Mouse (Mus musculus): ENCODE measurements around the gene D17Wsu92e. TPM values are rescaled to one million over a fixed set of nuclear protein-coding genes. Genes with fewer than 3 reads are reported as not detected.

Gene D17Wsu92e
- polyA plus RNA-seq, 1 experiment from 2014 or later, result 11.7 TPM

DNA sequence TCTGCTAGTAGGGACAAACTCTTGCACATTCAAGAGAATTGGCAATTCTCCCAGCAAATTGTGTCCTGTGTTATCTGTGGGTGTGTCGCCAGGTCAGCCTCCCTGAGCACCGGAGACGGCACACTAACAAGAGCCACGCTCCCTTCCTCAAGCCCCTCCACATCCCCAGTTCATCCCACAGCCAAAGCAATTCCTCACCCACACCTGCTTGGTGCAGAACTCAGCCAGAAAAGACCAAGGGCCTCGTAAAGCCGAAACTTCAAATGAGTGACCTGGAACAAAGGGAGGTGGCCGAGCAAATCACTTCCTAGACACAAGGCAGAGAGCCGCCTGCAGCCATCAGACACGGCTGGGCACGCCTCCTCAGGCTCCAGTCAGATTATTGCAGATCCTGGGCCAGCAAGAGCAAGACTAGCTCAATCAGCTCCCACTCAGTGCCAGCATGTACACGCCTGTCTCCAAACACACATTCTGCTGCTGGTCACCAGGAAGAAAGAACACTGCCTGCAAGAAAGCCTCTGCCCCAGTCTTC lies 23.0 kb downstream of the D17Wsu92e start:
- Histone ChIP-seq H3K36me3 (ENCODE audit: control insufficient read depth, insufficient read depth, low read length) (no peaks in the 10 kb centered on the region), H3K4me1 (ENCODE audit: control insufficient read depth, insufficient read depth, low read length) (peaks cover 26% of the 10 kb centered on the region), H3K4me3 (replicated peaks; ENCODE audit: low read depth, low read length) (no peak overlapping the region), H3K27ac (replicated peaks; ENCODE audit: low read depth, low read length) (peak overlapping the region; percentile 91), H3K27me3 (ENCODE audit: control insufficient read depth, insufficient read depth, low read length) (no peaks in the 10 kb centered on the region), H3K4me2 (ENCODE audit: low read length) (peak overlapping the region; percentile 44), H3K9me3 (ENCODE audit: control insufficient read depth, low read length) (no peaks in the 10 kb centered on the region), H3K9ac (replicated peaks; ENCODE audit: low read length) (peak overlapping the region; percentile 41)
- WGBS, result 9% methylated on average over 11 of the region's 11 CpGs
- peak; percentile 59; the same call in 1 of the 2 replicates for ATAC-seq (ENCODE audit: low FRiP score, low TSS enrichment)
- peak; percentile 74 for DNase-seq

DNA sequence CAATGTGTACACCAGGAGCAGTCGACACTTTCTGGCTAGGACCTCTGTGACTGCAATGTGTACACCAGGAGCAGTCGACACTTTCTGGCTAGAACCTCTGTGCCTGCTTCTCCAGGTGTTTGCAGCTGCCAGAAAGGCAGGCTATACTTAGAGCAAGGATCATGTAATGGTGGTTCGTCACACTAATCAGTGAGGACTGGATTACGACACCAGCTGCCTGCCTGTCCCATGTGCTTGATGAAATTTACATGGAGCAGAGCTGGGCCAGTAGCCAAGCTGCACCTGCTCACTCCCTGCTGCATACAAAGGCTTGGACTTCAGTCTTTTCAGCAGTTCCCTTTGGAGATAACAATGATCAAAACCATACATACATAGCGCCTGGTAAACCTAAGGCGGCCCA lies 23.7 kb downstream of the D17Wsu92e start:
- no peaks in the 10 kb centered on the region for H3K36me3 ChIP-seq (ENCODE audit: control insufficient read depth, insufficient read depth, low read length)
- WGBS, result 16% methylated on average over 6 of the region's 6 CpGs
- H3K4me3 ChIP-seq (replicated peaks; ENCODE audit: low read depth, low read length), result no peak overlapping the region
- H3K27ac ChIP-seq (replicated peaks; ENCODE audit: low read depth, low read length), result peak overlapping the region; percentile 91
- peak overlapping the region; percentile 44 for H3K4me2 ChIP-seq (ENCODE audit: low read length)
- no peaks in the 10 kb centered on the region for H3K27me3 ChIP-seq (ENCODE audit: control insufficient read depth, insufficient read depth, low read length)
- DNase-seq (peak; percentile 83), ATAC-seq (ENCODE audit: low FRiP score, low TSS enrichment) (peak; percentile 88)
- peaks cover 26% of the 10 kb centered on the region for H3K4me1 ChIP-seq (ENCODE audit: control insufficient read depth, insufficient read depth, low read length)
- H3K9me3 ChIP-seq (ENCODE audit: control insufficient read depth, low read length), result no peaks in the 10 kb centered on the region
- peak overlapping the region; percentile 41; the same call in 1 of the 2 replicates for H3K9ac ChIP-seq (replicated peaks; ENCODE audit: low read length)

DNA sequence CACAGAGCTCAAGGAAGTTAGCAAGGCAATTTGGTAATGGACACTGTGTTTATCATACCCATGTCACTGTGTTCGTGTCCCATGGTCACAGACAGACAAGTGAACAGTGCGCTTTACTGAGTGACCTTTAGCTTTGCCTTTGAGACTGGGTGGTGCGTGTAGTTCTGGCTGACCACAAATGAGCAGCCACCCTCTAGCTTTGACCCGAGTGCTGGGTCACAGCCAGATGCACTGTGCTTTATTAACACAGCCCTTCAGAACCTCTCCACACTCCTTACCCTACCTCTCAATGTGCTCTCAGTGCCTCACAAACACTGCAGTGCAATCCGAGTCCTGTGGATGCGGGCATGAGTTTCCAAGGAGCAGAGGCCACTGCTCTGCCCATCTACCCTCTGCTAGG lies 27.3 kb downstream of the D17Wsu92e start:
- DNase-seq, result no peak

DNA sequence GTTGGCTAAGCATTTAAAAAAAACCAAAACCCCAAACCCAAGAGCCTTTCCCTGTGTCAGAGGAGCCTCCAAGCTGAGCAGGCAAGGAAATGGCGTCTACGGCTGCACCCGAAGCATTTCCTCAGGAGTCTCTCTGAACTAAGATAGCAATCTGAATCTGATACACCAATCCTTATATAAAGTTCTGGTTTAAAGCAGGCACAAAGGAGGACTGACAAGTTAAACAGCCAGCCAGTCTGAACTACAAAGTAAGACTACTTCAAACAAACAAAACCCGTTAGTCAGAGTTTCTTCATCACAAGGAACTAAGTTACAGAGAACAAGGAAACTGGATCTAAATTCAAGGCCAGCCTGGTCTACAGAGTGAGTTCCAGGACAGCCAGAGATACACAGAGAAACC lies 27.9 kb downstream of the D17Wsu92e start:
- DNase-seq, result no peak
- no peak for ATAC-seq (ENCODE audit: low FRiP score, low TSS enrichment)
- no peaks in the 10 kb centered on the region for H3K9me3 ChIP-seq (ENCODE audit: control insufficient read depth, low read length)
- WGBS, result 90% methylated on average over 4 of the region's 4 CpGs
- H3K9ac ChIP-seq (replicated peaks; ENCODE audit: low read length), result no peak overlapping the region
- no peaks in the 10 kb centered on the region for H3K27me3 ChIP-seq (ENCODE audit: control insufficient read depth, insufficient read depth, low read length)
- peaks cover 17% of the 10 kb centered on the region for H3K4me1 ChIP-seq (ENCODE audit: control insufficient read depth, insufficient read depth, low read length)
- H3K27ac ChIP-seq (replicated peaks; ENCODE audit: low read depth, low read length), result no peak overlapping the region
- no peak overlapping the region for H3K4me3 ChIP-seq (replicated peaks; ENCODE audit: low read depth, low read length)
- H3K4me2 ChIP-seq (ENCODE audit: low read length), result no peak overlapping the region
- H3K36me3 ChIP-seq (ENCODE audit: control insufficient read depth, insufficient read depth, low read length), result no peaks in the 10 kb centered on the region

More for the DNA sequence above, 27.3 kb downstream of the D17Wsu92e start:
- no peak overlapping the region for H3K27ac ChIP-seq (replicated peaks; ENCODE audit: low read depth, low read length)
- no peaks in the 10 kb centered on the region for H3K27me3 ChIP-seq (ENCODE audit: control insufficient read depth, insufficient read depth, low read length)
- H3K9me3 ChIP-seq (ENCODE audit: control insufficient read depth, low read length), result no peaks in the 10 kb centered on the region
- H3K9ac ChIP-seq (replicated peaks; ENCODE audit: low read length), result no peak overlapping the region
- WGBS, result 97% methylated on average over 6 of the region's 6 CpGs
- no peaks in the 10 kb centered on the region for H3K36me3 ChIP-seq (ENCODE audit: control insufficient read depth, insufficient read depth, low read length)
- ATAC-seq (ENCODE audit: low FRiP score, low TSS enrichment), result no peak
- no peak overlapping the region for H3K4me2 ChIP-seq (ENCODE audit: low read length)
- H3K4me1 ChIP-seq (ENCODE audit: control insufficient read depth, insufficient read depth, low read length), result peaks cover 22% of the 10 kb centered on the region
- H3K4me3 ChIP-seq (replicated peaks; ENCODE audit: low read depth, low read length), result no peak overlapping the region

DNA sequence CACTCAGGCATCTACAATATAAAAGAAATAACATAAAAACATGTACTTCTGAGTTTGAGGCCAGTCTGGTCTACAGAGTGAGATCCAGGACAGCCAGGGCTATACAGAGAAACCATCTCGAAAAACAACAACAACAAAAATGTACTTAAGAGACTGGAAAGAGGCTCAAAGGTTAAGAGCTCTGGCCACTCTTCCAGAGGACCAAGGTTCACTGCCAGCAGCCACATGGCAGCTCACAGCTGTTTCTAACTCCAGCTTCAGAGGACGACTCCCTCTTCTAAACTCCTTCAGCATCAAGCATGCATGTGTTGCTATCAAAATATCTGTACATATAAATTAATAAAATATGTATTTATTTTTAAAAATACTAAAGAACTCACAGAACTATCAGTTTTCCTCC lies 28.9 kb downstream of the D17Wsu92e start:
- DNase-seq (no peak), ATAC-seq (ENCODE audit: low FRiP score, low TSS enrichment) (no peak)
- WGBS, result 90% methylated on average over 2 of the region's 2 CpGs
- no peaks in the 10 kb centered on the region for H3K36me3 ChIP-seq (ENCODE audit: control insufficient read depth, insufficient read depth, low read length)
- peaks cover 8% of the 10 kb centered on the region for H3K4me1 ChIP-seq (ENCODE audit: control insufficient read depth, insufficient read depth, low read length)
- H3K27ac ChIP-seq (replicated peaks; ENCODE audit: low read depth, low read length), result no peak overlapping the region
- H3K4me3 ChIP-seq (replicated peaks; ENCODE audit: low read depth, low read length), result no peak overlapping the region
- H3K9ac ChIP-seq (replicated peaks; ENCODE audit: low read length), result no peak overlapping the region
- no peak overlapping the region for H3K4me2 ChIP-seq (ENCODE audit: low read length)
- no peaks in the 10 kb centered on the region for H3K27me3 ChIP-seq (ENCODE audit: control insufficient read depth, insufficient read depth, low read length)
- no peaks in the 10 kb centered on the region for H3K9me3 ChIP-seq (ENCODE audit: control insufficient read depth, low read length)

DNA sequence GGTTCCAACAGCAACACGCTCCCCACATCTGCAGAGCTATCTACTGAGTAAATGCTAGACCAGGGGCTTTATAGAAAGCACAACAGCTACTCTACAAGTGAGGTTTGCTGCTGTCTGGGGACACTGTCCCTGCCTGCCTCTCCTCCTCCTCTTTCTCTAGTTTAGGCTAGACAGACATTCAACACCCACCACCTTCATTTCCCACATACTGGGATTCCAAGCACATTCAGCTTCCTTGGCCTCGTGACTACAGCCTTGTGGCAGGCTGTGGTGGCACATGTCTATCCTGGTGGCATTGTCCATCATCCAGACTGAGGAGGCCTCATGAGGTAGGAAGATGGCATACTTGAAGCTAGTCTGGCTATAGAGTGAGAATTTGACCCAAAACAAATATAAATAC lies 29.5 kb downstream of the D17Wsu92e start:
- no peak overlapping the region for H3K4me2 ChIP-seq (ENCODE audit: low read length)
- ATAC-seq (ENCODE audit: low FRiP score, low TSS enrichment), result no peak
- H3K9me3 ChIP-seq (ENCODE audit: control insufficient read depth, low read length), result no peaks in the 10 kb centered on the region
- peaks cover under 1% of the 10 kb centered on the region; the same call in 1 of the 2 replicates for H3K36me3 ChIP-seq (ENCODE audit: control insufficient read depth, insufficient read depth, low read length)
- no peak for DNase-seq
- H3K9ac ChIP-seq (replicated peaks; ENCODE audit: low read length), result no peak overlapping the region
- 78% methylated on average over 2 of the region's 2 CpGs for WGBS
- peaks cover 2% of the 10 kb centered on the region for H3K4me1 ChIP-seq (ENCODE audit: control insufficient read depth, insufficient read depth, low read length)
- no peak overlapping the region for H3K4me3 ChIP-seq (replicated peaks; ENCODE audit: low read depth, low read length)
- no peak overlapping the region for H3K27ac ChIP-seq (replicated peaks; ENCODE audit: low read depth, low read length)
- H3K27me3 ChIP-seq (ENCODE audit: control insufficient read depth, insufficient read depth, low read length), result no peaks in the 10 kb centered on the region

DNA sequence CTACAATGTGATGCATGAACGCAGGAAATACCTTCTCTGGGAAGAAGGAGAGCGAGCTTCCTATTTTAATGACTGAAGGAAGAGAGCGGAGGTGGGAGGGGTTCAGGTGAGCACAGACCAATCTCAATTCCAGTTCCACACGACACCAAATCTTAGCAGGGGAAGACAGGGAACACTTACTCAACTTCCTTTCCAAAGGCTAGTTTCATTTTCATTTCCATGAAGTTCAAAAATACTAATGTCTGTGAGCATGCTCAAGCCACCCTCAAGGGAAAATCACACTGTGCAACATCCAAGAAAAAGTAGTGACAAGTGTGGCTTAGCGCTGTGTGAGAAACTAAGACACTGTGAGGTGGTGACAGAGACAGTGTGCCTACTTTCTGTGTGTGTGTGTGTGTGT lies 30.4 kb downstream of the D17Wsu92e start:
- Histone ChIP-seq H3K4me1 (ENCODE audit: control insufficient read depth, insufficient read depth, low read length) (no peaks in the 10 kb centered on the region), H3K9ac (replicated peaks; ENCODE audit: low read length) (no peak overlapping the region), H3K36me3 (ENCODE audit: control insufficient read depth, insufficient read depth, low read length) (peaks cover 9% of the 10 kb centered on the region), H3K4me3 (replicated peaks; ENCODE audit: low read depth, low read length) (no peak overlapping the region), H3K27me3 (ENCODE audit: control insufficient read depth, insufficient read depth, low read length) (no peaks in the 10 kb centered on the region), H3K9me3 (ENCODE audit: control insufficient read depth, low read length) (no peaks in the 10 kb centered on the region), H3K27ac (replicated peaks; ENCODE audit: low read depth, low read length) (no peak overlapping the region), H3K4me2 (ENCODE audit: low read length) (no peak overlapping the region)
- 91% methylated on average over 5 of the region's 5 CpGs for WGBS
- DNase-seq (no peak), ATAC-seq (ENCODE audit: low FRiP score, low TSS enrichment) (no peak)

DNA sequence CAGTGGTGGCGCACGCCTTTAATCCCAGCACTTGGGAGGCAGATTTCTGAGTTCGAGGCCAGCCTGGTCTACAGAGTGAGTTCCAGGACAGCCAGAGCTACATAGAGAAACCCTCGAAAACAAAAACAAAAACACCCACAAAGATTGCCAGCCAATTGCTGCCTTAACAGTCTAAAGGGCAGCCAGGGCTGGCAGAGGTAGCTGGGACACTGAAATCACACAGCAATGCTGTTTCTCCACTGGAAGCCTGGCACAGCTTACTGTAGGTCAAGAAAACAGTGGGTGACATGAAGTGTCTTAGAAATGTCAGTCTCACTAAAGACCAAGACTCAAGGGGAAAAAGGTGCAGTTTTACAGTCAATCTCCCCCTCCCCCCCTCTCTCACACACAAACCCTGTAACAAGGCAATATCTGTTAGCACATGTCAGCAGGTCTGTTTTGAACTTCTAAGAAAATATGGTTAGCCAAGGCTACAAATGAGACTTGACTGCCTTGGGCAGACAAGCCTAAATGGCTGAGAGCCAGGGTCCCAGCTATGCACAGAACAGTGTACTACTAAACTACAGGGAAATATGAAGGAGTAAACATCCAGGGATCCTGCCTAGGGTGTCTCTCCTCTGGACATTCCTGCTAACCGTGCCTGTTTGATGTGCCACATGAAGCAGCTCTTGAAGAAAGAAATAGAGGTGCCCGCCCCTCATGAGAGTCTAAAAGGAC lies 31.8 kb downstream of the D17Wsu92e start:
- no peak overlapping the region for H3K9ac ChIP-seq (replicated peaks; ENCODE audit: low read length)
- H3K36me3 ChIP-seq (ENCODE audit: control insufficient read depth, insufficient read depth, low read length), result peaks cover 19% of the 10 kb centered on the region
- no peaks in the 10 kb centered on the region for H3K27me3 ChIP-seq (ENCODE audit: control insufficient read depth, insufficient read depth, low read length)
- H3K4me1 ChIP-seq (ENCODE audit: control insufficient read depth, insufficient read depth, low read length), result no peaks in the 10 kb centered on the region
- WGBS, result 93% methylated on average over 6 of the region's 6 CpGs
- no peak overlapping the region for H3K27ac ChIP-seq (replicated peaks; ENCODE audit: low read depth, low read length)
- H3K4me3 ChIP-seq (replicated peaks; ENCODE audit: low read depth, low read length), result no peak overlapping the region
- no peak overlapping the region for H3K4me2 ChIP-seq (ENCODE audit: low read length)
- no peaks in the 10 kb centered on the region for H3K9me3 ChIP-seq (ENCODE audit: control insufficient read depth, low read length)
- ATAC-seq (ENCODE audit: low FRiP score, low TSS enrichment) (no peak), DNase-seq (no peak)

DNA sequence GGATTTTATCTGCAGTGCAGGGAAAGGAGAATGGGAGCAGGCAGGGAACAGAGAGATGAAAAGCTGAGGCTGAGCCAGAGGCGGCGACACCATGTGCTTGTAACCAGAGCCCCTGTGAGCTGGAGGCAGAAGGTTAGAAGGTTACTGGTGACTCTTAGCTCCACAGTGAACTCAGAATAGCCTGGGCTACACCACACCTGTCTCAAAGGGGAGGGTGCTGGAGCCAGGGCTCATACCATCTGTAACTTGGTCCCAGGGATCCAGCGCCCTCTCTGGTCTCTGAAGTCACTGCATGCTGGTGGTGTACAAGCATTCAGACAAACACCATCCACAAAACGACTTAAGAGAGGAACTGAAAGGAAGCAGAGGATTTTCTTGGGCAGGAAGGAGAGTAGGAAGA lies 36.9 kb downstream of the D17Wsu92e start:
- Histone ChIP-seq H3K4me3 (replicated peaks; ENCODE audit: low read depth, low read length) (no peak overlapping the region), H3K27ac (replicated peaks; ENCODE audit: low read depth, low read length) (no peak overlapping the region), H3K36me3 (ENCODE audit: control insufficient read depth, insufficient read depth, low read length) (peaks cover 27% of the 10 kb centered on the region), H3K4me2 (ENCODE audit: low read length) (no peak overlapping the region), H3K9ac (replicated peaks; ENCODE audit: low read length) (no peak overlapping the region), H3K27me3 (ENCODE audit: control insufficient read depth, insufficient read depth, low read length) (no peaks in the 10 kb centered on the region), H3K9me3 (ENCODE audit: control insufficient read depth, low read length) (no peaks in the 10 kb centered on the region), H3K4me1 (ENCODE audit: control insufficient read depth, insufficient read depth, low read length) (no peaks in the 10 kb centered on the region)
- ATAC-seq (ENCODE audit: low FRiP score, low TSS enrichment), result no peak
- WGBS, result 77% methylated on average over 4 of the region's 4 CpGs
- no peak for DNase-seq
